Mouse (Mus musculus): Measurements from ENCODE around the gene Jpt1.

- TF ChIP-seq CTCF (IDR thresholded peaks at IDR 0.05; ENCODE audit: extremely low read depth, insufficient read length, insufficient replicate concordance, low read depth, low read length) (no peak), POLR2A (IDR thresholded peaks at IDR 0.05; ENCODE audit: low read depth, low read length) (no peak)
Measured at GRCm38 (mm10) chr11:115467217-115467618, 47.0 kb downstream of the Jpt1 start.

Measured in small intestine, adult 2 months (tissue).